Mouse (Mus musculus): ENCODE data around the gene Arcn1.

Arcn1 gene

GRCm38 (mm10) chr9:44740663-44741192 lies 26.9 kb downstream of the Arcn1 start:
- no peak for DNase-seq

GRCm38 (mm10) chr9:44737240-44737949 lies 30.2 kb downstream of the Arcn1 start:
- peak; percentile 87 for DNase-seq

- no peak for DNase-seq
Measured at GRCm38 (mm10) chr9:44736301-44736700, 31.3 kb downstream of the Arcn1 start.

GRCm38 (mm10) chr9:44735886-44736285 lies 31.8 kb downstream of the Arcn1 start:
- no peak for DNase-seq

GRCm38 (mm10) chr9:44734524-44735494 lies 32.8 kb downstream of the Arcn1 start, which contains the start of gene Phldb1:
Gene Phldb1 (minus strand): TSS chr9:44735198.
- DNase-seq = peak; percentile 90

GRCm38 (mm10) chr9:44733671-44734523 lies 33.7 kb downstream of the Arcn1 start:
- DNase-seq = peak; percentile 81

- peak; percentile 60 for DNase-seq
Measured at GRCm38 (mm10) chr9:44732921-44733530, 34.6 kb downstream of the Arcn1 start.

- no peak for DNase-seq
Measured at GRCm38 (mm10) chr9:44732130-44732549, 35.5 kb downstream of the Arcn1 start.

GRCm38 (mm10) chr9:44727441-44727840 lies 40.2 kb downstream of the Arcn1 start:
- DNase-seq = no peak

GRCm38 (mm10) chr9:44726431-44727146 lies 41.1 kb downstream of the Arcn1 start:
- no peak for DNase-seq

GRCm38 (mm10) chr9:44724665-44725064 lies 43.0 kb downstream of the Arcn1 start:
- DNase-seq = no peak

- DNase-seq = peak; percentile 92
Measured at GRCm38 (mm10) chr9:44724223-44724622, 43.4 kb downstream of the Arcn1 start.

GRCm38 (mm10) chr9:44723521-44724041 lies 44.1 kb downstream of the Arcn1 start:
- DNase-seq = no peak

- peak; percentile 55 for DNase-seq
Measured at GRCm38 (mm10) chr9:44723008-44723407, 44.6 kb downstream of the Arcn1 start.

- DNase-seq = no peak
Measured at GRCm38 (mm10) chr9:44722575-44722974, 45.1 kb downstream of the Arcn1 start.

GRCm38 (mm10) chr9:44721877-44722186 lies 45.8 kb downstream of the Arcn1 start:
- DNase-seq = no peak

- DNase-seq = peak; percentile 96
Measured at GRCm38 (mm10) chr9:44721154-44721876, 46.3 kb downstream of the Arcn1 start.

GRCm38 (mm10) chr9:44720358-44721153 lies 47.1 kb downstream of the Arcn1 start:
- DNase-seq = no peak

- no peak for DNase-seq
Measured at GRCm38 (mm10) chr9:44719632-44720357, 47.9 kb downstream of the Arcn1 start.
